Mouse (Mus musculus) ovary, postnatal 10 days (tissue): Measurements from ENCODE around the gene Clmp.
"Not testable (repeated sequence)": the region's sequence is repeated elsewhere in the genome, so short reads cannot be mapped to it uniquely, and the experiment has no call there.

ENCODE experiments used
- DNase-seq: peaks from one replicate; pipeline ENCODE4 v3.0.0; 2022; ENCODE audit warnings: low spot score

The Clmp gene

DNA sequence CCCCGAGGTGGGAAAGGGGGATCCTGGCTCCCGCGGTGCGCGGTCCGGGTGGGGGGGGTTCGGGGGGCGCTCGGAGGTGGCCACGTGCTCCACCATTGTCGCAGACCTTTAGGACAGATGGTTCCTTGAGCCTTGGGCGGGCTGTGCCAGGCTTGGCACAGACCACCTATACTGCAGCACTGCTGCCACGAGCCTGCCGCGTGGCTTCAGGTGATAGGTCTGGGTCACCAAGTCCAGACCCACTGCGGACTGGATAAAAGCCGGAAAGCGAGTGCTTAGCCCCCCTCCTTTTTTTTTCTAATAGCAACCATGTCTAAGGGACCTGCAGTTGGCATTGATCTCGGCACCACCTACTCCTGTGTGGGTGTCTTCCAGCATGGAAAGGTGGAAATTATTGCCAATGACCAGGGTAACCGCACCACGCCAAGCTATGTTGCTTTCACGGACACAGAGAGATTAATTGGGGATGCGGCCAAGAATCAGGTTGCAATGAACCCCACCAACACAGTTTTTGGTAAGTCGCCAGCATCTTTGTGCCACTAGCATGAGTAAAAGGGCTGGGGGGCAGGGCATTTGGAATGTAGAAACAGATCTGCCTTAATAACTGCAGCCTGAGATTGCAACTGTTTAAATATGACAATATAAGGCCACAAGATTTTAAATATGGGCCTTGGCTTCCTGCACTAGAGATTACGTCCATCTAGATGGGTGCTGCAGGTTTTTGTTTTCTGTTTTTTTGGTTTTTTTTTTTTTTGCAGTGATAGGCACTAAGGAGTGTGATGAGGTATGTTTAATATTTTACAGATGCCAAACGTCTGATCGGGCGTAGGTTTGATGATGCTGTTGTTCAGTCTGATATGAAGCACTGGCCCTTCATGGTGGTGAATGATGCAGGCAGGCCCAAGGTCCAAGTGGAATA is 116.1 kb downstream of the Clmp start:
- DNase-seq = not testable (repeated sequence)

DNA sequence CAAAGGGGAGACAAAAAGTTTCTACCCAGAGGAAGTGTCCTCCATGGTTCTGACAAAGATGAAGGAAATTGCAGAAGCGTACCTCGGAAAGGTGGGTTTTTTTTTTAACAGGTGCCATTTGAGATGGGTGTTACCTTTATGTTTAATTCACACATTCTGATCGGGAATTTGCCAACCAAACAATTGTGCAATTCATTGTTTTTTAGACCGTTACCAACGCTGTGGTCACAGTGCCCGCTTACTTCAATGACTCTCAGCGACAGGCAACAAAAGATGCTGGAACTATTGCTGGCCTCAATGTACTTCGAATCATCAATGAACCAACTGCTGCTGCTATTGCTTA is 116.7 kb downstream of the Clmp start:
- not testable (repeated sequence) for DNase-seq

DNA sequence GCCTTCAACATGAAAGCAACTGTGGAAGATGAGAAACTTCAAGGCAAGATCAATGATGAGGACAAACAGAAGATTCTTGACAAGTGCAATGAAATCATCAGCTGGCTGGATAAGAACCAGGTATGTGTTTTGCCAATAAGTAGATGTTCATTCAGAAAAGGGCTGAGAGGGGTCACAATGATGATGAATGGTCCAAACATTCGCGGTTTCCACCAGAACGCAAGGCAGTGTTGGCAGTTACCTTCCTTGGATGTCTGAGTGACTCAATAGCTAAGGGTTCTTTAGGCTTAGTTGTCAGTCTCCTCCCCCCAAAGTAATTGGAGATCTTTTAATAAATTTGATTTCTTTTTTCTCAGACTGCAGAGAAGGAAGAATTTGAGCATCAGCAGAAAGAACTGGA is 118.8 kb downstream of the Clmp start:
- not testable (repeated sequence) for DNase-seq

DNA sequence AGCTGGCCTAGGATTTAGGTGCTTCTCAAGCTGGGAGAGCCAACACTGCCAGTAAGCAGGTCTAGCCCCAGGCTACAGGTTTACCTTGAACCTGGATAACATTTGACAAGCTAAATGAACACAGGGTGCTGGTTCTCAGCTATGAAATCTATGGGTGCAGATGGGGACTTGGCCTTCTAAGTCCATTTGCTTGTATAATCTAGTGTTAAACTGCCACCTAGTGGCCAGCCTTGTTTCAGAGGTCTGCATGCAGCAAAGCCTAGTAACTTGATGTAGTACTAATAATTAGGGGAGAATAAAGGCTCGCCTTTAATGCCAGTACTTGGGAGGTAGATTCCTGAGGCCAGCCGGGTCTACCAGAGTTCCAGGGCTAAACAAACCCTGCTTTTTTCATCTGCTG is 119.5 kb downstream of the Clmp start:
- DNase-seq = no peak

DNA sequence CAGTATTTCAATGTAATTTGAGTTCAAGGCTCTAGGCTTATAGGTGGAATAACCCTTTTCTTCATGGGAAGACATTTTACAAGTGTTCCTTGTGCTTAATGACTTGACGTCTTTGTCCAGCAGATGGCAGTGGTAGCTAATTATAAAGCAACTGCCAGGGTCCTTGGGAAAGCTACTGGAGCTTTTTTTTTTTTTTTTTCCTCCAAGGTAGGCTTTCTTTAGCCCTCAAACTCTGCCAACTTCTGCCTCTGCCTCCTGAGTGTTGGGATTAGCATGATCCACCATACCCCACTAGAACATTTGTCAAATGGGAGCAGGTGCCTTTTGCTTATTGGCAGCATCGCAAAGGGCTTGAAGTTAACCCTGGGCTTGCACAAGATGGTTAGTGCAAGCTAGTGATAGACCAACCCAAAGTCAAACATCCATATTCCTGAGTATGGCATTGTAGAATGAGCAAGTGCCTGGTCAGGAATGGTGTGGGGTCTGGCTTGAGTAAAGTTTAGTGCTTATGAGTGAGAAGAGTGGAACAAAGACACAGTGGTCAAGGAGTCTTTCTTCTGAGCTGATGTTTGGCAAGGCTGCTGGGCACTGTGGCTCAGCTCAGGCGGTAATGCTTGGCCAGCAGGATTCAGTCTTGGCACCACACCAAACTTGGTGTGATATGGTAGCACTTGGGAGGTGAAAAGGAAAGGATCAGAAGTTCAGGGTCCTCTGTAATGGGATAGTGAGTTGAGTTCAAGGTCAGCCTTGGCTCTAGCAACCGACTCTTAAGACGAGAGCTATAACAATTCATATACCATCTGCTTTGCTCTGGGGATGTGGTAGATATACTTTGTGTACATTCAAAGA is 120.9 kb downstream of the Clmp start:
- no peak for DNase-seq

DNA sequence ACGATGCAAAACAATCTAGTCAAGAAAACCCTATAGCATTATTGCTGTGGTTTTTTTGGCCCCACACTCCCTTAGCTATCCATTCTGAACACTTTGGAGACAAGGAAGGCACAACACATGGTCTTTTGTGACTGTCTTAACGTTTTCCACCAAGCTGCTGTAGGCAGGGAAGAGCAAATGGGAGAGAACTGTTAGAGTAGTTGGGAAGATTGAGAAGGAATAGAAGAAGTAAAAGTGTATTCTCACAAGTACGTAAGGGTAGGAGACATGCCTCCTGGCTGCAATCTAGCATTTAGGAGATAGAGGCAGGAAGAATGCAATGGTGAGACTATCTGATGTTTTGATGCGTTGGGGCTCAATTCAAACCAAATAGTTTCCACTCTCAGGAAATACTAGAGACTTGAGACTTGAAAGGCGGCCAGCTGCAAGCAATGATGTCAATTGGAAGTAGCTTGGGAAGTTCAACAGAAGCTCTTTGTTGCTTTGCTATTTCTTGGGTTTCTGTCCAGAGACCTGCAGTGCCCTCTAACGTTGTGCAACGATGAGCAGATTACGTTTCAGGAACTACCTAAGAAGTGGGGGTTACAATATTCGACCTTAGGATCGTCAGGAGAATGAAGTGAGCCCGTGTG is 121.6 kb downstream of the Clmp start:
- DNase-seq = no peak

DNA sequence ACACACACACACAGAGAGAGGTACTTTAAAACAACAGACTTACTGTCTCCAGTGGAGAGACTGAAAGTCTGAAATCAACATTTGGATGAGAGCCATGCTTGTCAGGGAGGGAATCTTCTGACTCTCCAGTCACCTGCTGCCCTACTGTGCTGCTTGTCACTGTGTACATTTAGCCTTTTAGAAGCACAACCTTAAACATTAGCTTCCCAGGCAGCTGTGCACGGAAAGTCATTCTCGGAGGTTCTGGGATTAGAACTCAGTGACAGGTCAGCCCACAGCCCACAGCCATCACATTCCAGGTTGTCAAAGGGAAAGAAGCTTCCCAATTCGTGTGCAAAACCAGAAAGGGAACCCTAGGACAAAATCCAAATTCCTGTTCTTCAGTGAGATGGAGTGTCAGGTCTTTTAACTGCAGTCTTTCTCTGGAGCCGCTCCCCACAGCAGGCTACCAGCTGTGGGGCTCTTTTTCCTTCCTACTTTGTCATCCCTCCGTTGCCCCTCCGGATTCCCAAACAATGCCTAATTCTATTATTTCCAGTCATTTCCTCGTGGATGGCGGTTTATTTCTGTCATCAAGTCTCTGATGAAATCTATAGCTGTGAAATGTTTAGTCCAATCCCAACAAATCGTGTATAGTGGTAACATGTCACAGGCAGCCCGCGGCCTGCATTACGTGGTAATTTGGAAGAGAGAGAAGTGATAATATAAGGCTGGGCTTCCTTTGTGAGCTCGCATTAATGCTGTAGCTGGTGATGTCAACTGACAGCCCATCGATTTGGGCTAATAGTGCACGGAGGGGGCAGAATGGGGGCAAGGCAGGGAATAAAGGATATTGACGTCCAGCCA is 122.5 kb downstream of the Clmp start:
- DNase-seq = no peak

DNA sequence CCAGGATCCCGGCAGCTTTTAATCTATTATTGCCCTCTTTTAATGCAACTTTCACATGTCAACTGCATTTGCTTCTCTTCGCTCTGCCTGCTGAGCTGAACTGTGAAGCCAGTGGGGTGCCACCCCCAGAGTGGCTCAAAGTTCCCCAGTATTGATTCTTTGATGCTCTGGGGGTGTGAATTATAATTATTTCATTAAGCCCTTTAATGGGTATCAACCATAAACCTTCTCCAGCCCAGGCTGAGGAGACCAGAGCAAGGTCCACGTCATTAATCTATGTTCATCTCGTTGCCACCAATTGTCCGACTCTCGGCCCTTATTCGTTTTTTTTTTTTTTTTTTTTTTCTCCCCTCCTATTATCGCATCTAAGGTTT is 123.1 kb downstream of the Clmp start:
- DNase-seq = no peak

DNA sequence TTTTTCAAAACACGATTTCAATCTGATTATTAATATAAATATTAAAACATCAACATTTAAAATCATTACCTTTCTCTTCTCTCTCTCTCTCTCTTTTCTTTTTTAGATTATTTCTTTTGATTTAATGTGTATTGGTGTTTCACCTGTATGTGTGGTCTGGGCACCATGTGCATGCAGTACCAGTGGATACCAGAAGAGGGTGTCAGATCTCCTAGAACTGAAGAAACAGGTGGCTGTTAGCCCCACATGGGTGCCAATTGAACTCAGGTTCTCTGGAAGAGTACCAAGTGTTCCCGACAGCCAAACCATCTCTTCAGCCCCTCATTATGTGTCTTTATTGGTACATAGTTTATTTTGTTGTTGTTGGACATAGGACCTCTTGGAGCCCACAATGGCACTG is 126.1 kb downstream of the Clmp start:
- DNase-seq = no peak

DNA sequence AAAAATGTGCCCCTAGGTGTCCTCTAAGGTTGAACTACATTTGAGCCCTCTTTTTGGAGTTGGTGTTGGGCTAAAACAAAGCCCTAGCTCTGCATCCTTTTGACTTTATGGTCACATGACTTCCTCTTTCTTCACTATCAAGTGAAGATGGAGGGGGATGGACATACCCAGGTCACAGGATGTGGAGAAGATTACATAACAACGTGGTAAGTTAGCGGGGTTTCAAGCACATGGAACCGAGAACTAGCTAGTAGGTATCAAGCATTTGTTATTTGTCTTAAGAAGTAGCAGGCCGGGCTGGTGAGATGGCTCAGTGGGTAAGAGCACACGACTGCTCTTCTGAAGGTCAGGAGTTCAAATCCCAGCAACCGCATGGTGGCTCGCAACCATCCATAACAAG is 128.3 kb downstream of the Clmp start:
- no peak for DNase-seq

DNA sequence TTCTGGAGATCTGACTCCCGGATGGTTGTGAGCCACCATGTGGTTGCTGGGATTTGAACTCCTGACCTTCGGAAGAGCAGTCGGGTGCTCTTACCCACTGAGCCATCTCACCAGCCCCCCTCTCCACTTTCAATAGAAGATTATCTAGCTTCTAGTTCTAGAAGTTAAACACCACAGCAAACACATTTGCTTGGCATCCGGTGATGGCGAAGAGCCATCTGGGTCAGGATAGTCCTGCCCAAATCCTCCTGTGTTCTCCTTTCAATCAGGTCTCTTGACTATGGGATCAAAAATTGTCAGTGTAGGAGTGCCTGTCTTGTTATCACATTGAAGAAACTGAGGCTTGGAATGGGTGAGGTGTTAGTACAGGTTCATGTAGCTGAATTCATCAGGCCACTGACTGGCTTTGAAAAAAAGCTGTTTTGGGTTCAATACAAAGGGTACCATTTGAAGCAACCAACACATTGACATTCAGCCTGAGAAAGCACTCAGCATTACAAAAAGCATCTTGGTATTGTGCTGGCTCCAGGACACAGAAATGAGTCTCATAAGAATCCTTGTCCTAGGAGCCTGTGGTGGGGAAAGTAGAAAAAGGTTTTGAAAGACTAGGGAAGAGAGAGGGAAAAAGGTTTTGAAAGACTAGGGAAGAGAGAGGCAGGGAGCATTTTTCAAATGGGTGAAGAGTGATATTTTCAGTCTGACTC is 131.7 kb downstream of the Clmp start:
- no peak for DNase-seq

DNA sequence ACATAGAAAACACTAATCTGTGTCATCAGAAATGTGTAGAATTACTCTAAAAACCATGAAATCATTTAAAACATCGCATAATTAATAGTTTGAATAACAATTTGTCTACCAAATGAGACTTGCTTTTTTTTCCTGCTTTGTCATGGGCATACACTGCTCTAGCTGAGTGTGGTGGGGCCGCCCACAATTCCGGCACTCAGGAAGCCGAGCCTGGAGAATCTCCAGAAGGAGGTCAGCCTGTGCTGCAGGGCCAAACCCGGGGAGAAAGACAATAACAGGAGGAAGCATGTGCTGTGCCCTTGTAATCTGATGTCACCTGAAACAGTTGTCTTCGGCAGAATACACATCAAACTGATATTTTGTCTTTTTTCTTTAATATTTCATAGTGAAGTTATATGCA is 139.8 kb downstream of the Clmp start:
- no peak for DNase-seq

DNA sequence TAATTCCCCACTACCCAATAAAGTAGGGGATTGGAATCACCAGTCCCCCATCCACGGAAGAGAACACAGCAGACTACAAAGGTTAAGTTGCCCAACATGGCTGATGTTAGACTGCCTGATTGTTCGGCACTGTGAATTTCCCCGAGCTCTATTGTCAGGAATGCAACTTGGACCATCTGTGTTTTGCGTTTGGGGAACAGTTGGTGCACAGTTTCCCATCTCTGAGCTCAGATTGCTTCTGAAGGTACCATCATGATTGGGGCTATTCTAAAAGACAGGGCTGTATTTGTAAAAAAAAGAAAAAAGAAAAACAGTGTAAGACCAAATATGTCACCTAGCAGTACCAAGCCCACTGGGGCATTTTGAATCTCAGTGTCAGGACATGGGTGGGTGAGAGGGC is 141.6 kb downstream of the Clmp start:
- DNase-seq = no peak

DNA sequence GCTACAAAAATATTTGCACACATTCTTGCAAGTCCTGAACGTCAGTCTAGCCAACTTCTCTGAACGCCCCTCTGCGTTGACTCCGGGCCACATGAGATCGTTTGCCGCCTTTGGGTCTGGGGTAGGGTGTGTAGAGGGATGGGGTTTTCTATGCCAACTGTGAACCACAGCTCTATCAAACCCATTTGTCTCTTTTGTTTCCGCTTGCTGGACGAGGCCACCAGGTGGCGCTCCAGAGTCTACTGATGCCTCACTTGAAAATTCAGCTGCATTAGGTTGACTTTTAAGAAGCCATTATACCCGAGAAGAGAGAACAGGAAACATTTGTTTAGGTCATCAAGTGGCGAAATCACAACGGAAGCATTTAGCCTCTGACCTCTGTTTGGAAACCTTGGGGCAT is 148.8 kb downstream of the Clmp start:
- peak; percentile 49 for DNase-seq
